Mouse (Mus musculus): ENCODE results near the gene Ppp4r3b.

The Ppp4r3b gene

DNA sequence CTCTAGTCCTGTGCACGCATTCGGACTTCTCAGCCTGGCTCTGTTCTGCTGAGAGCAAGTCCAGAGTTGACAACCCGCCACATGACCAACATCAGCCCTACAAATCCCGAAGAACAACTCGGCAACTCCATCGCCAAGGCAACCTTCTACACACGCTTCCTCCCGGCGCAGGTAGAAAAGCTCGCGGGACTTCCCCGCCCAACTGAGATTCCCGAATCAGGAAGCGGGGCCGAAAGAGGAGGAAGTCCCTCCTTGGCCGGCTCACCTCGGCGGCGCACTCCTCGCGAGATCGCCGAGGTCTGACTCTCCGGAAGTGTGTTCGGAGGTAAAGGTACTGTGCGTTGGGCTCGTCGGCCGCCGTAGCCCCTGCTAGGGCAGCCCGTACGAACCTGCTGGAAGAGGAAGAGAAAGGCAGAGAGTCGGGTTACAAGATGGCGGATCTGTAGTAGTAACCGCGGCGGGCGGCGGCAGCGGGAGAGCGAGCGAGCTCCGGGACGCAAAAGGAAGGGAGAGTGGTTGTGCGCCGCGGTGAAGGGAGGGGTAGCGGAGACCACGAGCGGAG lies at the start of gene Ppp4r3b:
TSS of gene Ppp4r3b (plus strand) at position 328 of the 562 bp plus-strand sequence.
- DNase-seq (ENCODE audit: low read depth, low spot score) = peak; percentile 100

DNA sequence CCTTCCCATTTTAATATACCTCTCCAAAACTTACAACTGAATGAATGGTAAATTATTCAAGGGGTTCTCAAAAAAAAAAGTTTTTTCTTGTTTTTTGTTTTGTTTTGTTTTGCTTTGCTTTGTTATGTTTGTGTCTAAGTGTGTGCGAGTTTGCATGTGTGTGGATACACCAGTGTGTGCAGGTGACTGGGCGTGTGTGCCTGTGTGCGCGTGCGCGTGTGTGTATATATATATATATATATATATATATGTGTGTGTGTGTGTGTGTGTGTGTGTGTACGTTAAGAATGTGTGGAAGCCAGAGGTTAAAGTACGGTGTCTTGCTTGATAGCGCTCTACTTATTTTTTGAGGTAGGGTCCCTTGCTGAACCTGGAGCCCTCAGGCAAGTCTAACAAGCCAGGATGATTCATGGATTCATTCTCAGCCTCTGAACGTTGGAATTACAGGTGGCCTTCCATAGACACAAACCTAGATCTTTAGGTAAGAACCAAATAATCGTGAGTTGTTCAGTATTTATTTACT lies 42.8 kb upstream of the Ppp4r3b start:
- DNase-seq (ENCODE audit: low read depth, low spot score) = no peak

DNA sequence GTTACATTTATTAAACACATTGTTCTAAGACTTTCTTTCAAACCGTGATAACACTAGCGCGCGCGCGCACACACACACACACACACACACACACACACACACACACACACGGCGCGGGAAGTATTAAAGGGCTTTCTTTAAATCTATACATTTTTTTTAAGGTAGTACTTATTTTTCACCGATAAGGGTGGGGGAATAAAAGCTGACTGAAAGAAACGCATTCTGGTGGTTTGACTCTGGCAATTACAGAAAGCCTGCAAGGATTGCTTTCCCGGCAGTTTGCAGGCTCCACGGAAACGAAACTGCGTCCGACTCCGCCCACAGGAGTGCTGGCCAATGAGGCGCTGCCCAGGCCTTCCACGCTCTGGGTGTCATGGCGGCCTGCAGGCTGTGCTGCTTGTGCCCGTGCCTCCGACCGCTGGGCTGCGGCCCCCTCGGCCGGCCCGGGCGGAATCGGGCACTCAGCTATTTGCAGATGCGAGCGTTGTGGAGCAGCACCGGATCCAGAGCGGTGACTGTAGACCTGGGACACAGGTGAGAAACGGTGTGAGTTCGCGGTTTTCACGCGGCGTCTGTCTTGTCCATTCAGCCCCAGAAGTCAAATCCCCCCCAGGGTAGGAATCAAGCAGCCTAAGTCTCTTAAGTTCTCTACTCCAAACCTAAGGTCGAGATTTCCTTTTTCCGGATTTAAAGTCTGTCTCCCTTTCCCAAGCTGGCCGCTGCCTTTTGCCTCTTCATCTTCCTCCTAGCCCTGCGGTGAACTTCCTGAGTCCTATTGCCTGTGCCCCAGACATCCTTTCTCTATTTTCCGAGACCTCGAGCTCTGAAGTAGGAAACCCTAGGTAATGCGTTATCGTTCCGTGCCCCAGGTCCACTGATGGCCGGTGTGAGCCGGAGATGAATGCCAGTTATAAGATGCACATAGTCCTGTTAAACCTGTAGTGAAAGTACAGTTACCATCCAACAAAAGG lies 42.0 kb upstream of the Ppp4r3b start, which contains the start of gene Pnpt1:
TSS of gene Pnpt1 (plus strand) at position 360 of the 971 bp plus-strand sequence.
- DNase-seq (ENCODE audit: low read depth, low spot score) = peak; percentile 90

DNA sequence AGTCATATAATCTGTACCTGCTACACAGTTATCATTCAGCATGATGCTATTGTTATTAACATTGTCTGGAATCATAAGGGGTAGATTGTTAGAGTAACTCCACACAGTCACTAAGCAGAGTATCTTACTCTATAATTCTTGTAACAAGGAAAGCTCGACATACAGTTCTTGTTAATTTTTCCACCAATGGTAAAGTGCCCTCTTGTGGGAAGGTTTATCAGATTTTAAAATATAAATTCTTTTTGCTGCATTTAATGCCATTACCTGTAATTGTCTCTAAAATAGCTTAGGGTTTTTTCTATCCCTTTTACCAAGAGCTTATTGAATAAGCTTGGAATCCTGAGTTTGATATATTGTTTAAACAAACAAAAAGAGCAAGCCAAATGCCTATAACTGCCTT lies 32.0 kb upstream of the Ppp4r3b start:
- no peak for DNase-seq (ENCODE audit: low read depth, low spot score)

DNA sequence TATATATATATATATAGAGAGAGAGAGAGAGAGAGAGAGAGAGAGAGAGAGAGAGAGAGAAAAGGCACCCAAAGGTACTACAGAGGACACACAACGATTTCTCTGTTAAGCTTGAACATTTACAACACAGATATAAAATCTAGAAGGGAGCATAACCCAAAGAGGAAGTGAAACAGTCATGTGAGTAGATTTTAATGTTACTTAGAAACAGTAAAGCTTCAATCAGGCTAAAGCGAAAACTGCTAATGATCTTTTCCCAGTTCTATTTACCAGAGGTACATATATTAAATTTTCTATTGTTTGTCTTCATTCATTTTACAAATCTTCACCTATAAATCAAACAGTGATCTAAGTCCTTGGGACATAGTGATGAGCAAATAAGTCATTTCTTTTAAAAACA lies 23.8 kb upstream of the Ppp4r3b start:
- no peak for DNase-seq (ENCODE audit: low read depth, low spot score)

DNA sequence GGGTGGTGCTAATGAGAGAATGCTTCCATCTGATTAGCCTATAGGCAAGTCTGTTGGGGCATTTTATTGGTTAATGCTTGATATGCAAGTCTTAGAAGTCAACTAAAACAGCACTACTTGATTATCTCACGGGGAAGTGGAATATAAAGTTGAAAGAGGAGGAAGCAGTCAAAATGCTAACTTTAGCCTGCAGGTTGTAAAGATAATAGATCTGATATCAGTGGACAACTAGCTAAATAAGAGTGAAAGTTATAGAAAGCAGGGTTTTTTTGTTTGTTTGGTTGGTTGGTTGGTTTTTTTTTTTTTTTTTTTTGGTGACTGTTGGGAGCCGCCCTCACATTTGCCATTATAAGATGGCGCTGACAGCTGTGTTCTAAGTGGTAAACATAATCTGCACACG lies 9.1 kb upstream of the Ppp4r3b start:
- DNase-seq (ENCODE audit: low read depth, low spot score) = no peak

DNA sequence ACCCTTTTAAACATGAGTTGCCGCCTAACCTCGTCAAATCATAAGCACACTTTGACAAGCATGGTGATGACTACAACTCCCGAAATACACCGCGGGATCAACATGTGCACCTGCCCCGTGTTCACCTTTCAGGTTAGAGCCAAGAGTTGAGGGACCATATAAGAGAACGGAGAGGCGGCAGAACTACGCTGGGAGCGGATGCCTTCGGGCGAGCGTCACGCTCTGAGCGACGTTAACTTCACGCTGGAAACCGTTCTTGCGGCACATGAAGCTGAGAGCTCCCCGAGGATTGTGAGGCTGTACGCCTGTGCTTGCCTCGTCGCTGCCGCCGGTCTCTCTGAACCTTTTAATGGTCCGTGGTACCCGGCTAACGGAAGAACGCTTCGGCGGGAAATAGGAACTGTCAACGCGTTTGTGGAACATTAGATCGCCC lies 715 bp upstream of the Ppp4r3b start:
- peak; percentile 18 for DNase-seq (ENCODE audit: low read depth, low spot score)

DNA sequence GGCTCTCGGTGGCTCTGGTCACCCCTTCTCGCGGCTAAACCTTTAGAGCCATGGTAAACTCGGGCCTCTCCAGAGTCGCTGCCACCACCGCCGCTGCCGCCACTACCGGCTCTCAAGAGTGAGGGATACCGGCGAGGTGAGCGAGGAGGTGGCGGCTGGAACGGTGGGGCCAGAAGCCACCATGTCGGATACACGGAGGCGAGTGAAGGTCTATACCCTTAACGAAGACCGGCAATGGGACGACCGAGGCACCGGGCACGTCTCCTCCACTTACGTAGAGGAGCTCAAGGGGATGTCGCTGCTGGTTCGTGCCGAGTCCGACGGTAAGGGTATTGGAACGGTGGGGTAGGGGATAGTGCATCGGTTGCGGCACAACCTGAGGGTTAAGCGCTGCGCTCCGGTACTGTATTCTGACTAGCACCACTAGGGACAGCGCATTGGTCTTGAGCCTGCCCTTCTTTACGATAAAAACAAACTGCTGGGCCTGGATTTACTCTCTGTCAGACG lies 488 bp downstream of the Ppp4r3b start:
- peak; percentile 64 for DNase-seq (ENCODE audit: low read depth, low spot score)

DNA sequence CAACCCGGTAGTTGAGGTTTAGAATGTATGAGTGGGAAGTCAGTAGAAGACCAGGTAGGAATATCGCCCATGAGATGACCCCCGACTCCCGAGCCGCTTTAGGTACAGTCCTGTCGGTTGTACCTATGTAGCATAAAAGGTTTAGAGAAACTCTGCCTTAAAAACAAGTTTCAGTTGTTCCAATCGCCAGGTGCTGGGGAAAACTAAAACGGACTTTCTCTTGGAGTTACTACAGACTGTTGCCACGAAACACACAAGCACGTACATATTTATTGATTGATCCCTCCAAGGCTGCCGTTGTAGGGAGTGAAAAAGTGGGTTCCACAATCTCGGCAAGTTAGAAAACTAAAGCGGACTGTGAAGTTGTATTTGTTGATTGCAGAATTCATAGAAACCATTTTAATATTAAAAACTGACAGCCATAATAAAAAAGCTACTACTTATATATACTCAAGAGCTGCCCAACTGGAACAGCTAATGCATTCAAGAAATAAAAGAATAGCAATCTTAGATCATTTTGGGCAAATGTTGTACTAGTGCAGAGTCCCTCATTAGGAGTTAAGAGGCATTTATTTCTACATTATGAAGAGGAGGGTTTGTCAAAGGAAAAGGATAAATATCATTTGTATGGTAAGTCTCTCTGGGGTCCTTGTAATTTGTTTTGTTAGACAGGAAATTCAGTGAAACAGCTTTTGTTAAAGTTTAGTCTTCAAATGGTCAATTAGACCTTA lies 1.2 kb downstream of the Ppp4r3b start:
- no peak for DNase-seq (ENCODE audit: low read depth, low spot score)

DNA sequence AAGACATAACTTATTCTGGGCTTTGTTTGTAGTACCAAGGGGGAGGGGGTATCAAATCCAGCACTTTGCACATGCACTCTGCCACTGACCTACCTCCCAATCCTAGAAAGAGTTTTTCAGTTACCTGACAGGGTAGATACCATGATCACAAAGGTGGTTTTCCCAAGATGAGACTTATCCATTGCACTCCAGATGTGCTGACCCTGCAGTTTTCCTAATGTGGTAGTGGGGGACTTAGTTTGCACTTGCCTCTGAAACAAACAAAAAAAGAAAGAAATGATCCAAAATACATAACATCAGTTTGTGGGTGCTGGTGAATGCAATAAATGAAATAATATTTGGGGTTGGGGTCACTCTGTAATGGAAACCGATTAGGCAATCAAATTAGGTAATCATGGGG lies 6.6 kb downstream of the Ppp4r3b start:
- no peak for DNase-seq (ENCODE audit: low read depth, low spot score)

DNA sequence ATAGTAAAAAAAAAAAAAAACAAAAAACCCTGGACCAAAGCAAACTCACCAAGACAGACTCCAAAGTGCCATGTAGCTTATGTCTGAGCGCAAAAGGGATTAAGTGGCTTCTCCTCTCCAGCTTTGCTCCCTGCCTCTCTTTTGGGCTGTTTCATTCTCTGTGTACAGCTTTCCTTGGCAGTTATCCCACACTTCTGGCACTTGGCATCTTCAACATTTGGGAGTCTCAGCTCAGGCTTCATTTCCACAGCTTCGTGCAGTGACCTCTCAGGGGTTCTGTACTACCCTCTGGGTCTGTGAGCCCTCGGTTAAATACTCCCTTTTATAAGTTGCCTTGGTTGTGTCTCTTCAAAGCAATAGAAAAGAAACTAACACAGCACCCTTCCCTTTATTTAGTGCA lies 8.0 kb downstream of the Ppp4r3b start:
- no peak for DNase-seq (ENCODE audit: low read depth, low spot score)

DNA sequence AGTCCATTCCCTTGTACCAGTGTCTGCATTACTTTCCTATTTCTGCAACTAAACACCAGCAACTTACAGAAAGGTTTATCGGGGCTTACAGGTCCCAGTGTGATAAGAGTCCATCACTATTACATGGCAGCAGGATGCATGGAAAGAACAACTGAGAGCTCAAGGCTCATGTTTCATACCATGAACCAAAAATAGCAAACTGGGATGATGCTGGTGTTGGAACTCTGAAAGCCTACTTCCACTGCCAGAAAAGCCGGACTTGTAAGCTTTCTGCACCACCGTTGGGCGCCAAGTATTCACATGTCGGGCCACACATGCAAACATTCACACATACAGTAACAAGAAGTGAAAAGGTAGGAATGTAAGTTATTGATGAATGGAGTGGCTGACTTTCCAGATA lies 9.1 kb downstream of the Ppp4r3b start:
- DNase-seq (ENCODE audit: low read depth, low spot score) = no peak

DNA sequence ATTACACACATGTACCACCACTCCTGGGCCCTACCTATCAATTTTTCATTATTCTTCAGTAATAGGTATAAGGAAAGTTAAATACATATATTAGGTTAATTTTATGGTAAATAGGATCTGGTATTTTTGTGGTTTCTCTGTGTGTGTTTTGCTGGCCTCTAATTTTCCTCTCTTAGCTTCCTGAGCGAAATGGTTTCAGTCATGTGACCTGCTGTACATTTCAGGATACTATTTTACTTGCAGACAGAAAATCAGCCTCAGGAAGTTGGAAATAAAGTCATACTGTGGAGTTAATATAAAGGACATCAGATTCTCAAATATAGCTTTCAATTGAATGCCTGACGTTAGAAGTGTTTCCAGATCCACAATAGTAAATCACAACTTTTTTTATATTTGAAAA lies 16.3 kb downstream of the Ppp4r3b start:
- DNase-seq (ENCODE audit: low read depth, low spot score) = no peak

DNA sequence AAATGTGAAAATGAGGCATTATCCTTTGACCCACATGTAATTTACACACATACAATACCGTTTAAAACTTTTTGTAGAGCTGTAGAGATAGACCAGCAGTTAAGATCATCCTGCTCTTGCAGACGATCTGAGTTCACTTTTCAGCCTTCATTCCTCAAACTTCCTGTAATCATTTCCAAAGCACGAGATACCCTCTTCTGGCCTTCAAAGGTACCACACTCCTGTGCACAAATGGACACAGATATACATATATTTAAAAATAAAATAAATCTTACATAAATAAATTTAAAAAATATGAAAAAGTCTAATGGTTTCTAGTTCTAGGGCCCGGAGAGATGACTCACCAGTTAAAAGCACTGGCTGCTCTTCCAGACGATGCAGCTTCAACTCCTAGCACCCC lies 31.0 kb downstream of the Ppp4r3b start:
- no peak for DNase-seq (ENCODE audit: low read depth, low spot score)

DNA sequence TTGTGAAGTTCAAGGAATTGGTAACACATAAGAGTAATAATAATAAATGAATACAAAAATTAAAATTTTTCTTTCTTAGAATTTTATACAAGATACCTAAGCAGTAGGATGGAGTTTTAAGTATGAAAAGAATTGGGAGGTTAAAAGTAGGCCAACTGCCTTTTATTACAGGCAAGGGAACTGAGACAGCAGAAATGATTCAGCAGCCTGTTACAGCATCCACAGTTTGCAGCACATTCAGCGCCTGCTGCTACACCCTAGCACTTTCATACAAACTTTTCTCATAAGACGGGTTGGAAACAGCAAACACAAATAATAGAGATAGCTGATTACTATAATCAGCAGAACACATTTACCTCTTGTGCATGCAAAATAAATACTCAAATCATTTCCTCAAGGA lies 37.1 kb downstream of the Ppp4r3b start:
- no peak for DNase-seq (ENCODE audit: low read depth, low spot score)

DNA sequence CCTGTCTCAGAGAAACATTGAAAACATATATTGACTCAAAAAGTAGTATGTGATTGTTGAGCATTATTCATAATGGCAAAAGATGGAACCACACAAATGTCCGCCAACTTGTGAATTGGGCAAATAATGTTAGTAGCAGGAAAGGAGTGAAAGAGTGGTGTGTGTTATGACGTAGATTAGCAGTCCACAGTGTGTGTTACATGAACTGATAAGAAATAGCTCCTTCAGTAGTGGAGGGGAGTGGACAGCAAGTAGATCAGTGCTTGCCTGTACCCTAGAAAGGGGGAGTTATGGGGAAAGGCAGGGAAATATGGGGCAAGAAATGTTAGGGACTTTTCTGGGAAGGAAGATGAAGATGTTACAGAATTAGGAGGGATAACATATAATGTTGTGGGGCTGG lies 43.5 kb downstream of the Ppp4r3b start:
- DNase-seq (ENCODE audit: low read depth, low spot score) = no peak

DNA sequence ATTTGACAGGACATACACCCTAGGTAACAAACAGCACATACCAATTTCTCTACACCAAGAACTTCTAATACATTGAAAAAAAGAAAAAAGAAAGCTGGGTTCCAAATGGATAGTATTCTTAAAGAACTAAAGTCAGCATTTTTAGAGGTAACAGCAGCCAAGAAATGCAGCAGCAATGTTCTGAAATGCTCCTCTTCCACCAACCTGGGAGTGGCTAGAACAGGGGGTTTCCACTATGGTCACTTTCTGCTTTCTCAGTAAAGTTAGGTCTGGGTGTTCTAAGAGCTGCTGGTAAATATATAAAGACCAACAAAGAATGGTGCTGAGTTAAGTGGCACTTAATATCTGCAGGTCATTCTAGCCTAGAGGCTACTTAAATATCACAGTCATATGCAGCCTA lies 46.4 kb downstream of the Ppp4r3b start:
- no peak for DNase-seq (ENCODE audit: low read depth, low spot score)

DNA sequence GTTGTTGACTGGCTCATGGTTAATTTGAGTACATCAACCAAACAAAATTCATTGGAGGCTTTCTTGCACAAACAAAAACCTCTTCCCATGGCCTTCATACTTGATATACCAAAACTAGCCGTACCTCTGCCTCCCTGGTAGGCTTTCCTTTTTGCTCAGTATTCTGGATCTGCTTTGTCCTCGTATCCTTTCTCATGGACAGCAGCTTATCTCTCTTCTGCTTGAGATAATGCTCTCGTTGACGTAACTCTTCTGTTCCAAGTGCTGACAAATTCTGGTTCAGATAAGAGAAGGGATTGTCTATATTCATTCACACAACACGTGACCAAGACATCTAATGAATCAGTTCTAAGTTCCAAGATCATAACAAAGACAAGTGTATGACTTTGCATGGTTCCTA lies 49.6 kb downstream of the Ppp4r3b start:
- DNase-seq (ENCODE audit: low read depth, low spot score) = no peak

DNA sequence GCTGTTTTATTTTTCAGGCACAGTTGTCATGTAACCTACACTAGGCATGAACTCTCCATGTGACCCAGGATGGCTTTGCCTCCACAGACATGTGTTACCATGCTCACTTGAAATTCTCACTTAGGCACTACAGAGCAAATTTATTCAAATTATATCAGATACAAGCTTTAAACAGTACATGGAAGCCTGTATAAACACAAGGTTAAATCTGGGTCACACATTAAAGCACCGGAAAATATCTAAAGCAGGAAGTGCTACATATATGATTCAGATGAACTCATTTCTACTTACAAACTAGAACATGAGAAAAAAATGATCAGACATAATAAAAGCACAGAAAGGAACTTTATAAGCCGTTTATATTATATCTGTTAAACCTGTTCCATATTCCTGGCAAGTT lies 52.1 kb downstream of the Ppp4r3b start:
- no peak for DNase-seq (ENCODE audit: low read depth, low spot score)

DNA sequence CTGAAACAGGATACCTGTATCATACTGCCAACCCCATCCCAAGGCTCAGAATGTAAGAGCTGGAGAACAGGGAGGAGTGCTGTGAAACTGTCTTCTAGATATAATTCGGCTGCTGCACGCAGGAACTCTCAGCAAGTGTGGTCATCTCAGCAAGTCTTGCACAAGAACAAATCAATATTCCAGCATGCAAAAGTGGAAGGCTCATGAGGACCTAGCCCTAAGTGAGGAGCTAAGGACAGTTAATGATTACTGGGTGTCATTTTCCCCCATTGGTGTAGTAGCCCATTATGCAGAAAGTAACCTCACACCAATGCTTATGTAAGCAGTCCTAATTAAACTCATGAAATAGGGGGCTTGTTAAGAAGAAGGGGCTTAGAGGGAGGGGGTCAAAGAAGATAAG lies 56.3 kb downstream of the Ppp4r3b start:
- DNase-seq (ENCODE audit: low read depth, low spot score) = no peak

DNA sequence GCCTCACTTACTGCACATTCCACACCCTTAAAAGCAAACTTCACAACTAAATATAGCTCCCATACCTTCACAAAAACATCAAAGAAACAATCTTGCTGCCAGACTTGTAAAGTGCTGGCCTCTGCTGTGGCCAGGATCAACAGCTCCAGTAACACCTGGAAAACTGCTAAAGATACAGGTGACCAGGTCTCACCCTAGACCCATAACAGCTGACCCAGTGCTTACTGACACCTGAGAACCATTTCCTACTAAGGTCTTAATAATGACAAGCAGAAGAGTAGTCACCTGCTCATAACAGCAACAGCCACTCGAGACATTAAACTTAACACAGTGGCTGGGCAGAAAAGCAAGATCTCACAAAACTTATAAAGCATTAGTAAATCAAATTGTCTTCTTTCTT lies 60.9 kb downstream of the Ppp4r3b start:
- no peak for DNase-seq (ENCODE audit: low read depth, low spot score)

DNA sequence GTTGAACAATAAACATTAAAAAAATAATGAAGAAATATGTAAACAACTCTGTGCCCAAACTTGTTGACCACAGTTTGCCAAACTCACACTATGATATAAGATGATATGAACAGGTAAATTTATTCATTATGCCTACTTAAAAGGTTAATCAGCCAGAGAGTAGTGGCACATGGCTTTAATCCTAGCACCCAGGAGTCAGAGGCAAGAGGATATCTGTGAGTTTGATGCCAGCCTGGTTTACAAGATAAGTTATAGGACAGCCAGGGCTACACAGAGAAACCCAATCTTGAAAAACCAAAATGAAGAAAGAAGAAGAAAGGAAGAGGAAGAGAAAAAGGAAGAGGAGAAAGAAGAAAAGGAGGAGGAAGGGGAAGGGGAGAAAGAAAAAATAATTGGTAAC lies 64.7 kb downstream of the Ppp4r3b start:
- no peak for DNase-seq (ENCODE audit: low read depth, low spot score)

All from WW6 (cell line).